Mouse (Mus musculus) CH12.LX (cell line): Measurements from ENCODE around the gene Setmar. TPM values are rescaled to one million over a fixed set of nuclear protein-coding genes. Genes with fewer than 3 reads are reported as not detected.

Source experiments
- DNase-seq: peaks from one replicate; pipeline ENCODE4 v3.0.0-alpha.2; 2013; ENCODE audit errors: extremely low read depth
- H3K27ac ChIP-seq: 2 replicates; pipeline ENCODE4 v1.5.1; 2012; ENCODE audit warnings: low read depth, mild to moderate bottlenecking, control low read depth, moderate library complexity; ENCODE audit not compliant: insufficient read depth
- H3K27me3 ChIP-seq: replicated peaks from 2 replicates; pipeline ENCODE3; 2012; ENCODE audit warnings: inconsistent platforms
- H3K36me3 ChIP-seq, 2 experiments: replicated peaks in 1 of 2; 2 replicates each; pipeline versions ENCODE3 to v1.6.1; 2012; ENCODE audit warnings: inconsistent platforms in 1 of 2, low read length in 1 of 2, mild to moderate bottlenecking in 1 of 2, mixed read lengths in 1 of 2, moderate library complexity in 1 of 2; ENCODE audit not compliant: control insufficient read depth in 1 of 2, insufficient read depth in 1 of 2
- H3K4me1 ChIP-seq, 2 experiments: 2 replicates each; pipeline ENCODE4 v1.6.1; 2012; ENCODE audit warnings: inconsistent platforms in 1 of 2, moderate library complexity in 1 of 2; ENCODE audit not compliant: insufficient read depth in 2 of 2, control insufficient read depth in 1 of 2
- H3K4me2 ChIP-seq: 2 replicates; pipeline ENCODE4 v1.6.1; 2012; ENCODE audit warnings: low read depth, mild to moderate bottlenecking, control low read depth; ENCODE audit not compliant: poor library complexity, insufficient read depth, severe bottlenecking
- H3K4me3 ChIP-seq, 3 experiments: fragments of 150-350 bp in 1 of 3; sonication (generic) in 1 of 3; replicated peaks in 1 of 3; 2 replicates each; pipeline versions ENCODE3 to v1.5.1; 2011 to 2012; ENCODE audit warnings: low read depth in 2 of 3, low read length in 2 of 3, mild to moderate bottlenecking in 2 of 3, moderate library complexity in 2 of 3, control low read depth in 1 of 3, improper control_type of control experiment in 1 of 3, inconsistent platforms in 1 of 3, mixed read lengths in 1 of 3; ENCODE audit not compliant: poor library complexity in 1 of 3
- H3K79me2 ChIP-seq: replicated peaks from 2 replicates; pipeline ENCODE4 v1.6.1; 2012; ENCODE audit warnings: mild to moderate bottlenecking, moderate library complexity; ENCODE audit not compliant: control insufficient read depth, poor library complexity, insufficient read depth, severe bottlenecking; ENCODE audit errors: extremely low read depth
- H3K9ac ChIP-seq: 2 replicates; pipeline ENCODE4 v1.6.1; 2012; ENCODE audit warnings: low read depth, mild to moderate bottlenecking, control low read depth, moderate library complexity; ENCODE audit not compliant: insufficient read depth
- H3K9me3 ChIP-seq: replicated peaks from 2 replicates; pipeline ENCODE3; 2012; ENCODE audit warnings: low read length, inconsistent platforms, mixed read lengths
- BHLHE40 ChIP-seq: IDR thresholded peaks from 2 replicates; pipeline ENCODE4 v1.6.1; 2011; ENCODE audit warnings: mild to moderate bottlenecking, low read depth, low read length, improper control_type of control experiment
- CHD1 ChIP-seq: IDR thresholded peaks from 2 replicates; pipeline ENCODE4 v1.6.1; 2012; ENCODE audit warnings: low read depth, low read length, improper control_type of control experiment, inconsistent platforms
- CHD2 ChIP-seq: IDR thresholded peaks from 2 replicates; pipeline ENCODE4 v1.6.1; 2011; ENCODE audit warnings: low read length, improper control_type of control experiment
- CTCF ChIP-seq, 2 experiments: IDR thresholded peaks in 1 of 2; conservative IDR thresholded peaks in 1 of 2; 2 replicates each; pipeline ENCODE4 v1.5.1; 2011 to 2012; ENCODE audit warnings: low read depth in 2 of 2, low read length in 2 of 2, improper control_type of control experiment in 1 of 2, inconsistent platforms in 1 of 2, mild to moderate bottlenecking in 1 of 2, moderate library complexity in 1 of 2
- ELF1 ChIP-seq: IDR thresholded peaks from 2 replicates; pipeline ENCODE4 v1.6.1; 2014; ENCODE audit warnings: low read depth, mild to moderate bottlenecking, inconsistent platforms, low read length, improper control_type of control experiment
- ETS1 ChIP-seq: conservative IDR thresholded peaks from 2 replicates; pipeline ENCODE4 v1.6.1; 2012; ENCODE audit warnings: low read depth, mild to moderate bottlenecking, inconsistent platforms, low read length, improper control_type of control experiment, moderate library complexity
- HCFC1 ChIP-seq: IDR thresholded peaks from 2 replicates; pipeline ENCODE4 v1.6.1; 2012; ENCODE audit warnings: low read depth, mild to moderate bottlenecking, inconsistent platforms, low read length, improper control_type of control experiment
- IRF4 ChIP-seq: IDR thresholded peaks from 2 replicates; pipeline ENCODE4 v1.6.1; 2014; ENCODE audit warnings: low read depth, mild to moderate bottlenecking, inconsistent platforms, low read length, improper control_type of control experiment
- JUN ChIP-seq: IDR thresholded peaks from 2 replicates; pipeline ENCODE4 v1.6.1; 2011; ENCODE audit warnings: low read depth, mild to moderate bottlenecking, low read length, improper control_type of control experiment, moderate library complexity; ENCODE audit not compliant: insufficient read depth
- MAFK ChIP-seq: IDR thresholded peaks from 2 replicates; pipeline ENCODE4 v1.6.1; 2011; ENCODE audit warnings: low read length, improper control_type of control experiment; ENCODE audit not compliant: insufficient replicate concordance
- MEF2A ChIP-seq: IDR thresholded peaks from 2 replicates; pipeline ENCODE4 v1.6.1; 2014; ENCODE audit warnings: low read depth, mild to moderate bottlenecking, inconsistent platforms, low read length, improper control_type of control experiment, borderline replicate concordance
- MXI1 ChIP-seq: IDR thresholded peaks from 2 replicates; pipeline ENCODE4 v1.6.1; 2011; ENCODE audit warnings: mild to moderate bottlenecking, low read depth, low read length, improper control_type of control experiment
- NELFE ChIP-seq: IDR thresholded peaks from 2 replicates; pipeline ENCODE4 v1.6.1; 2011; ENCODE audit warnings: low read depth, low read length, improper control_type of control experiment
- NRF1 ChIP-seq: IDR thresholded peaks from 2 replicates; pipeline ENCODE4 v1.6.1; 2014; ENCODE audit warnings: low read depth, mild to moderate bottlenecking, inconsistent platforms, low read length, improper control_type of control experiment, moderate library complexity
- POLR2A ChIP-seq: IDR thresholded peaks from 2 replicates; pipeline ENCODE4 v1.6.1; 2011; ENCODE audit warnings: low read depth, mild to moderate bottlenecking, improper control_type of control experiment, low read length
- POLR2AphosphoS2 ChIP-seq: IDR thresholded peaks from 2 replicates; pipeline ENCODE4 v1.6.1; 2011; ENCODE audit warnings: low read depth, low read length, improper control_type of control experiment
- RAD21 ChIP-seq: IDR thresholded peaks from 2 replicates; pipeline ENCODE4 v1.6.1; 2011; ENCODE audit warnings: low read depth, mild to moderate bottlenecking, low read length, improper control_type of control experiment, moderate library complexity
- SIN3A ChIP-seq: IDR thresholded peaks from 2 replicates; pipeline ENCODE4 v1.6.1; 2012; ENCODE audit warnings: low read length, improper control_type of control experiment, inconsistent platforms
- SMC3 ChIP-seq: IDR thresholded peaks from 2 replicates; pipeline ENCODE4 v1.6.1; 2011; ENCODE audit warnings: low read depth, low read length, improper control_type of control experiment
- TCF12 ChIP-seq: IDR thresholded peaks from 2 replicates; pipeline ENCODE4 v1.6.1; 2014; ENCODE audit warnings: low read depth, mild to moderate bottlenecking, inconsistent platforms, low read length, improper control_type of control experiment
- USF2 ChIP-seq: conservative IDR thresholded peaks from 2 replicates; pipeline ENCODE4 v1.6.1; 2011; ENCODE audit warnings: low read depth, low read length, improper control_type of control experiment
- ZC3H11A ChIP-seq: IDR thresholded peaks from 2 replicates; pipeline ENCODE4 v1.6.1; 2012; ENCODE audit warnings: low read depth, mild to moderate bottlenecking, inconsistent platforms, low read length, improper control_type of control experiment
- ZKSCAN1 ChIP-seq: IDR thresholded peaks from 2 replicates; pipeline ENCODE4 v1.6.1; 2012; ENCODE audit warnings: low read depth, inconsistent platforms, low read length, improper control_type of control experiment, borderline replicate concordance
- dilution Hi-C: fragments of 300-500 bp; cut with MboI; formaldehyde crosslinking; loops from 2 replicates; pipeline ENCODE4 v1.14.3; 2020; ENCODE audit warnings: low sequenced_read_pairs; ENCODE audit not compliant: extremely low pct_unique_long_range_greater_than_20kb, extremely low pct_ligation_motif_present
- in situ Hi-C: fragments of 300-500 bp; cut with MboI; formaldehyde crosslinking; loops from 3 replicates; pipeline ENCODE4 v1.14.3; 2019; ENCODE audit warnings: low sequenced_read_pairs, low pct_ligation_motif_present, low pct_unique_long_range_greater_than_20kb, mixed read lengths
- polyA plus RNA-seq: library from polyadenylated mRNA; unstranded; fragments of >175 nt; gene quantifications from 2 replicates; pipeline ENCODE4 v1.2.1, GENCODE M21; 2012; ENCODE audit warnings: low read depth; ENCODE audit not compliant: insufficient read length
- total RNA-seq, 2 experiments: library from RNA; depleted of rRNA; stranded (reverse); fragments of 300-350 nt in 1 of 2; fragments of >200 nt in 1 of 2; gene quantifications; 2 replicates each; pipeline ENCODE4 v1.2.3; 2012 to 2014

The Setmar gene
- total and polyA plus RNA-seq, 3 experiments: 1.2 to 3.5 (median 2.1) TPM

- in situ Hi-C loops: loop anchor here (25.0 kb wide), 2 partner anchors 663 to 1262 kb away; partner anchors contain the start of gene Crbn
- H3K79me2 ChIP-seq: no peaks in the 10 kb centered on the region
- H3K9ac ChIP-seq: no peak overlapping the region
- dilution Hi-C loops: no loop called here
- H3K4me2 ChIP-seq: no peak overlapping the region
- H3K27me3 ChIP-seq: no peaks in the 10 kb centered on the region
- no peak overlapping the region for H3K27ac ChIP-seq
- H3K36me3 ChIP-seq: peaks cover 0 to 4% of the 10 kb centered on the region in 2 experiments
- no peak for DNase-seq
- peaks cover 5% of the 10 kb centered on the region for H3K9me3 ChIP-seq
- TF ChIP-seq ETS1 (no peak), SMC3 (no peak), CHD2 (no peak), CHD1 (no peak), MXI1 (no peak), ELF1 (no peak), NRF1 (no peak)
- TF ChIP-seq, all 38 proteins: peak for 0
- no peak overlapping the region for H3K4me3 ChIP-seq
- no peaks in the 10 kb centered on the region for H3K4me1 ChIP-seq
Observed at GRCm38 (mm10) chr6:108074624-108075023, 9.8 kb downstream of the Setmar start.

- H3K79me2 ChIP-seq: no peaks in the 10 kb centered on the region
- H3K36me3 ChIP-seq: peaks cover 0 to 4% of the 10 kb centered on the region in 2 experiments
- H3K4me2 ChIP-seq: no peak overlapping the region
- H3K4me1 ChIP-seq: no peaks in the 10 kb centered on the region
- in situ Hi-C loops (no loop called here), dilution Hi-C loops (no loop called here)
- peaks cover 5% of the 10 kb centered on the region for H3K9me3 ChIP-seq
- no peak overlapping the region for H3K4me3 ChIP-seq
- no peaks in the 10 kb centered on the region for H3K27me3 ChIP-seq
- no peak overlapping the region for H3K27ac ChIP-seq
- no peak for DNase-seq
- TF ChIP-seq SMC3: no peak
- no peak for TF ChIP-seq POLR2A
- no peak for TF ChIP-seq TCF12
- TF ChIP-seq BHLHE40: no peak
- no peak for TF ChIP-seq ZC3H11A
- TF ChIP-seq MAFK: no peak
- TF ChIP-seq POLR2AphosphoS2: no peak
- no peak for TF ChIP-seq MXI1
- no peak for TF ChIP-seq ETS1
- TF ChIP-seq HCFC1: no peak
- TF ChIP-seq CTCF (conservative IDR thresholded peaks at IDR 0.05 in 1 of 2, IDR thresholded peaks at IDR 0.05 in 1 of 2; ENCODE audit: low read depth in 2 of 2, low read length in 2 of 2): no peak
- no peak for TF ChIP-seq RAD21
- no peak for TF ChIP-seq USF2
- no peak for TF ChIP-seq NELFE
- no peak for TF ChIP-seq IRF4
- TF ChIP-seq SIN3A: no peak
- no peak for TF ChIP-seq CHD2
- TF ChIP-seq JUN: no peak
- TF ChIP-seq MEF2A: no peak
- TF ChIP-seq ZKSCAN1: no peak
- no peak overlapping the region for H3K9ac ChIP-seq
Observed at GRCm38 (mm10) chr6:108075857-108076256, 11.0 kb downstream of the Setmar start.
